Mouse (Mus musculus) C2C12 (cell line): ENCODE results near the gene Zfp871. TPM values are rescaled to one million over a fixed set of nuclear protein-coding genes. Genes with fewer than 3 reads are reported as not detected.

Source experiments
- H3K27me3 ChIP-seq: one replicate; pipeline ENCODE4 v1.6.1; 2011; ENCODE audit not compliant: control insufficient read depth, insufficient read depth, insufficient read length
- H3K36me3 ChIP-seq: one replicate; pipeline ENCODE4 v1.6.1; 2011; ENCODE audit not compliant: control insufficient read depth, insufficient read depth
- H3K4me3 ChIP-seq: one replicate; pipeline ENCODE4 v1.5.1; 2011; ENCODE audit warnings: mild to moderate bottlenecking, control low read depth; ENCODE audit not compliant: poor library complexity, insufficient read depth, severe bottlenecking
- H3K79me2 ChIP-seq: one replicate; pipeline ENCODE4 v1.6.1; 2011; ENCODE audit not compliant: control insufficient read depth, insufficient read depth
- H3K79me3 ChIP-seq: one replicate; pipeline ENCODE4 v1.6.1; 2011; ENCODE audit warnings: low read depth, control low read depth
- H3ac ChIP-seq: one replicate; pipeline ENCODE3; 2011; ENCODE audit warnings: low read depth; ENCODE audit not compliant: control insufficient read depth, insufficient read length
- CEBPB ChIP-seq: IDR thresholded peaks from one replicate; pipeline ENCODE4 v1.6.1; 2011; ENCODE audit warnings: low read depth, mild to moderate bottlenecking, control low read depth, moderate library complexity
- CTCF ChIP-seq: IDR thresholded peaks from one replicate; pipeline ENCODE4 v1.5.1; 2011; ENCODE audit not compliant: control insufficient read depth, insufficient read depth, insufficient read length
- FOSL1 ChIP-seq: IDR thresholded peaks from one replicate; pipeline ENCODE4 v1.8.0; 2011; ENCODE audit warnings: mild to moderate bottlenecking, low read length; ENCODE audit not compliant: poor library complexity, insufficient read depth, severe bottlenecking
- MAX ChIP-seq: IDR thresholded peaks from one replicate; pipeline ENCODE4 v1.6.1; 2011; ENCODE audit warnings: mild to moderate bottlenecking, control low read depth
- MYOD1 ChIP-seq: IDR thresholded peaks from one replicate; pipeline ENCODE4 v1.6.1; 2011; ENCODE audit warnings: low read depth; ENCODE audit not compliant: control insufficient read depth, insufficient read length
- MYOG ChIP-seq: IDR thresholded peaks from one replicate; pipeline ENCODE4 v1.6.1; 2011; ENCODE audit not compliant: control insufficient read depth, insufficient read length; ENCODE audit errors: extremely low read depth
- USF1 ChIP-seq: IDR thresholded peaks from one replicate; pipeline ENCODE4 v1.6.1; 2011; ENCODE audit warnings: low read depth, mild to moderate bottlenecking, control low read depth, moderate library complexity
- polyA plus RNA-seq: library from polyadenylated mRNA; unstranded; fragments of >200 nt; fragmentation: generic; extraction: Trizol; gene quantifications from one replicate; pipeline ENCODE4 v1.2.1, GENCODE M21; 2012; ENCODE audit warnings: missing spikeins

Gene Zfp871
- polyA plus RNA-seq, 1 experiment = 2.0 TPM

- H3K79me3 ChIP-seq = no peaks in the 10 kb centered on the region
- H3K4me3 ChIP-seq = no peak overlapping the region
- H3K79me2 ChIP-seq = no peaks in the 10 kb centered on the region
- no peak overlapping the region for H3ac ChIP-seq
- TF ChIP-seq FOSL1 (no peak), MYOG (no peak), CEBPB (no peak), USF1 (no peak), MYOD1 (no peak), CTCF (no peak), MAX (no peak)
- no peaks in the 10 kb centered on the region for H3K36me3 ChIP-seq
- peaks cover 18% of the 10 kb centered on the region for H3K27me3 ChIP-seq
These were observed 22.6 kb upstream of the Zfp871 start for GRCm38 (mm10) chr17:32810648-32811047.

- no peak within 1 kb of the TSS for H3ac ChIP-seq
- TF ChIP-seq CEBPB (no peak), FOSL1 (no peak), CTCF (no peak), MYOD1 (no peak), USF1 (no peak), MYOG (no peak), MAX (no peak)
- H3K79me3 ChIP-seq = no peaks in the 10 kb centered on the region
- no peaks in the 10 kb centered on the region for H3K36me3 ChIP-seq
- H3K79me2 ChIP-seq = no peaks in the 10 kb centered on the region
- peaks cover 18% of the 10 kb centered on the region for H3K27me3 ChIP-seq
- no peak within 1 kb of the TSS for H3K4me3 ChIP-seq
These were observed 21.7 kb upstream of the Zfp871 start, which contains the start of gene Zfp811 for GRCm38 (mm10) chr17:32809544-32810374. Gene Zfp811, minus strand, starts transcription at chr17:32809931.

GRCm38 (mm10) chr17:32808921-32809320 lies 20.8 kb upstream of the Zfp871 start:
- Histone ChIP-seq H3K79me2 (no peaks in the 10 kb centered on the region), H3K4me3 (no peak overlapping the region), H3K79me3 (no peaks in the 10 kb centered on the region), H3K36me3 (no peaks in the 10 kb centered on the region), H3ac (no peak overlapping the region), H3K27me3 (peaks cover 18% of the 10 kb centered on the region)
- no peak for TF ChIP-seq CTCF
- TF ChIP-seq USF1 = no peak
- TF ChIP-seq MYOD1 = no peak
- no peak for TF ChIP-seq FOSL1
- no peak for TF ChIP-seq CEBPB
- no peak for TF ChIP-seq MAX
- no peak for TF ChIP-seq MYOG

GRCm38 (mm10) chr17:32789244-32789643 lies 1.2 kb upstream of the Zfp871 start:
- TF ChIP-seq CEBPB = no peak
- no peak for TF ChIP-seq CTCF
- no peak for TF ChIP-seq MAX
- no peak for TF ChIP-seq FOSL1
- no peak for TF ChIP-seq MYOG
- TF ChIP-seq USF1 = no peak
- no peak for TF ChIP-seq MYOD1
- Histone ChIP-seq H3K79me3 (peaks cover 31% of the 10 kb centered on the region), H3ac (no peak overlapping the region), H3K4me3 (no peak overlapping the region), H3K36me3 (peaks cover 17% of the 10 kb centered on the region), H3K79me2 (peaks cover 38% of the 10 kb centered on the region), H3K27me3 (no peaks in the 10 kb centered on the region)

- Histone ChIP-seq H3K27me3 (no peaks in the 10 kb centered on the region), H3K4me3 (peak overlapping the region; percentile 86), H3ac (no peak overlapping the region), H3K79me2 (peaks cover 45% of the 10 kb centered on the region), H3K79me3 (peaks cover 38% of the 10 kb centered on the region), H3K36me3 (peaks cover 24% of the 10 kb centered on the region)
- TF ChIP-seq CEBPB = no peak
- no peak for TF ChIP-seq CTCF
- no peak for TF ChIP-seq USF1
- no peak for TF ChIP-seq MYOD1
- TF ChIP-seq MYOG = no peak
- no peak for TF ChIP-seq FOSL1
- TF ChIP-seq MAX = no peak
These were observed 489 bp upstream of the Zfp871 start for GRCm38 (mm10) chr17:32788576-32788975.

- Histone ChIP-seq H3ac (peak overlapping the region; percentile 85), H3K36me3 (peaks cover 31% of the 10 kb centered on the region), H3K79me3 (peaks cover 48% of the 10 kb centered on the region), H3K27me3 (no peaks in the 10 kb centered on the region), H3K79me2 (peaks cover 55% of the 10 kb centered on the region), H3K4me3 (peak overlapping the region; percentile 86)
- TF ChIP-seq MYOG (no peak), MAX (no peak), CEBPB (no peak), CTCF (no peak), MYOD1 (no peak), FOSL1 (no peak), USF1 (no peak)
These were observed 522 bp downstream of the Zfp871 start for GRCm38 (mm10) chr17:32787436-32788093.
